Comparison of ENCODE assay signal across 8 mouse cellular contexts in the genomic region with DNA sequence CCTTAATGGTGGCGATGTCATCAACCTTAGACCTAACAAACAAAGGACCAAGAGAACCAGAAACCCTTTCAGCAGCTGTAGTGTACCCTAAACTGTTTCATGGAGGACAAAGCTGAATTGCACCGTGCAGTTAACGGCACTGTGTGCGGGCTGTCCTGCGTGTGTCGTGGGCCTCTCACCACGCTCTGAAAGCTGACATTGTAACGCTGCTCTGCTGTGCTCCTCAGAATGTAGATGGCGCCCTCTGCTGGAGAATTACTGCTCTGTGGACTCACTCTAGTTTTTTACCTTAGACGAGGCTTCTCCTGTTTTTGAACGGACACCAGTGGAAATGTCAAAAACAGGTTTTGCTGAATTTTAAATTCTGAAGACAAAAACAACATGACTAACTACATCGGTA. TPM values are rescaled to one million over a fixed set of nuclear protein-coding genes. Genes with fewer than 3 reads are reported as not detected.
A peak's percentile ranks its signal among the peaks of the same experiment; 100 is the strongest.
DNase-seq lines count a peak whose midpoint lies in the region; ATAC-seq and TF ChIP-seq lines count a peak whose summit lies in the region.

No protein-coding gene starts in this region.

- peak; percentile 81 for TF ChIP-seq CTCF in C2C12 (IDR thresholded peaks at IDR 0.05; ENCODE audit: control insufficient read depth, insufficient read depth, insufficient read length)

- H3K79me2 ChIP-seq in C2C12 (ENCODE audit: control insufficient read depth, insufficient read depth), result no peaks in the 10 kb centered on the region

- peak; percentile 88 for DNase-seq in adrenal gland, postnatal 14 days
- peak; percentile 80 for DNase-seq in embryonic facial prominence, embryonic 10.5 days (ENCODE audit: low spot score)
- DNase-seq in kidney, postnatal 25 days, result peak; percentile 79 to 95
- peak; percentile 92 for DNase-seq in testis, postnatal 10 days (ENCODE audit: low spot score)

- H3K27me3 ChIP-seq in C2C12 (ENCODE audit: control insufficient read depth, insufficient read depth, insufficient read length), result no peaks in the 10 kb centered on the region
- no peaks in the 10 kb centered on the region for H3K27me3 ChIP-seq in embryonic facial prominence, embryonic 10.5 days (replicated peaks; ENCODE audit: low read depth, poor library complexity, severe bottlenecking)
- H3K27me3 ChIP-seq in heart, embryonic 12.5 days (replicated peaks), result no peaks in the 10 kb centered on the region
- H3K27me3 ChIP-seq in liver, embryonic 15.5 days, result no peaks in the 10 kb centered on the region
- H3K27me3 ChIP-seq in neural tube, embryonic 12.5 days (replicated peaks), result no peaks in the 10 kb centered on the region

- H3K79me3 ChIP-seq in C2C12 (ENCODE audit: low read depth), result no peaks in the 10 kb centered on the region

- no peak overlapping the region for H3ac ChIP-seq in C2C12 (ENCODE audit: control insufficient read depth, insufficient read length, low read depth)

- H3K36me3 ChIP-seq in C2C12 (ENCODE audit: control insufficient read depth, insufficient read depth), result peaks cover 54% of the 10 kb centered on the region
- peaks cover 90% of the 10 kb centered on the region for H3K36me3 ChIP-seq in embryonic facial prominence, embryonic 10.5 days (replicated peaks)
- peaks cover 54% of the 10 kb centered on the region for H3K36me3 ChIP-seq in heart, embryonic 12.5 days
- peaks cover 38% of the 10 kb centered on the region for H3K36me3 ChIP-seq in liver, embryonic 15.5 days (replicated peaks)
- peaks cover 50% of the 10 kb centered on the region for H3K36me3 ChIP-seq in neural tube, embryonic 12.5 days

- 41% methylated on average over 12 of the region's 12 CpGs for WGBS in embryonic facial prominence, embryonic 10.5 days
- 34% methylated on average over 12 of the region's 12 CpGs for WGBS in heart, embryonic 12.5 days
- 30% methylated on average over 12 of the region's 12 CpGs for WGBS in liver, embryonic 15.5 days (ENCODE audit: insufficient replicate concordance)
- WGBS in neural tube, embryonic 12.5 days, result 32% methylated on average over 12 of the region's 12 CpGs

- H3K4me2 ChIP-seq in heart, embryonic 12.5 days, result no peak overlapping the region
- no peak overlapping the region for H3K4me2 ChIP-seq in liver, embryonic 15.5 days
- no peak overlapping the region for H3K4me2 ChIP-seq in neural tube, embryonic 12.5 days (replicated peaks)

- H3K4me3 ChIP-seq in C2C12 (ENCODE audit: insufficient read depth, poor library complexity, severe bottlenecking), result no peak overlapping the region
- H3K4me3 ChIP-seq in embryonic facial prominence, embryonic 10.5 days, result no peak overlapping the region
- no peak overlapping the region for H3K4me3 ChIP-seq in heart, embryonic 12.5 days
- H3K4me3 ChIP-seq in liver, embryonic 15.5 days (replicated peaks), result no peak overlapping the region
- no peak overlapping the region for H3K4me3 ChIP-seq in neural tube, embryonic 12.5 days

- H3K9ac ChIP-seq in heart, embryonic 12.5 days, result no peak overlapping the region
- H3K9ac ChIP-seq in liver, embryonic 15.5 days, result no peak overlapping the region
- H3K9ac ChIP-seq in neural tube, embryonic 12.5 days, result no peak overlapping the region

- ATAC-seq in heart, embryonic 12.5 days (ENCODE audit: insufficient number of reproducible peaks, low FRiP score), result peak; percentile 58; the same call in 1 of the 2 replicates
- peak; percentile 54; the same call in 1 of the 2 replicates for ATAC-seq in liver, embryonic 15.5 days (ENCODE audit: insufficient read depth)
- ATAC-seq in neural tube, embryonic 12.5 days (ENCODE audit: low FRiP score, low read depth), result peak; percentile 73

- no peaks in the 10 kb centered on the region for H3K4me1 ChIP-seq in embryonic facial prominence, embryonic 10.5 days
- no peaks in the 10 kb centered on the region for H3K4me1 ChIP-seq in heart, embryonic 12.5 days (replicated peaks)
- H3K4me1 ChIP-seq in liver, embryonic 15.5 days (replicated peaks), result 0 out of 2 replicates have a peak, but pooled peaks cover 4% of the 10 kb centered on the region
- H3K4me1 ChIP-seq in neural tube, embryonic 12.5 days, result no peaks in the 10 kb centered on the region

- no peak overlapping the region for H3K27ac ChIP-seq in embryonic facial prominence, embryonic 10.5 days (replicated peaks)
- no peak overlapping the region for H3K27ac ChIP-seq in heart, embryonic 12.5 days (ENCODE audit: poor library complexity, severe bottlenecking)
- H3K27ac ChIP-seq in liver, embryonic 15.5 days (replicated peaks), result no peak overlapping the region
- H3K27ac ChIP-seq in neural tube, embryonic 12.5 days, result no peak overlapping the region

- no peaks in the 10 kb centered on the region for H3K9me3 ChIP-seq in embryonic facial prominence, embryonic 10.5 days
- H3K9me3 ChIP-seq in heart, embryonic 12.5 days (replicated peaks), result no peaks in the 10 kb centered on the region
- no peaks in the 10 kb centered on the region for H3K9me3 ChIP-seq in liver, embryonic 15.5 days (replicated peaks)
- no peaks in the 10 kb centered on the region for H3K9me3 ChIP-seq in neural tube, embryonic 12.5 days

TF ChIP-seq in C2C12, 6 proteins besides CTCF, POLR2A, EP300 and RAD21:
- TF ChIP-seq MYOD1 (IDR thresholded peaks at IDR 0.05; ENCODE audit: control insufficient read depth, insufficient read length, low read depth) (no peak), FOSL1 (IDR thresholded peaks at IDR 0.05; ENCODE audit: insufficient read depth, low read length, poor library complexity, severe bottlenecking) (no peak), MAX (IDR thresholded peaks at IDR 0.05) (no peak), USF1 (IDR thresholded peaks at IDR 0.05; ENCODE audit: low read depth) (no peak), CEBPB (IDR thresholded peaks at IDR 0.05; ENCODE audit: low read depth) (no peak), MYOG (IDR thresholded peaks at IDR 0.05; ENCODE audit: control insufficient read depth, extremely low read depth, insufficient read length) (no peak)
TF ChIP-seq in C2C12: peak in this region for 0.

RNA-seq across cellular contexts. Expression of a gene that starts 18.3 kb away (rescaled TPM):
- polyA plus RNA-seq in C2C12 (2012; fragmentation: generic; extraction: Trizol), result 52.0 TPM
- total RNA-seq in adrenal gland, postnatal 14 days (2021), result 17.8 and 18.7 TPM in 2 replicates
- polyA plus RNA-seq in embryonic facial prominence, embryonic 10.5 days (2016; fragmentation: Nextera tagmentation; extraction: Ambion mirVana), result 59.0 and 65.7 TPM in 2 replicates
- 80.2 and 83.1 TPM in 2 replicates for polyA plus RNA-seq in heart, embryonic 12.5 days (2016; fragmentation: Nextera tagmentation; extraction: Ambion mirVana)
- 47.7 and 48.7 TPM in 2 replicates for polyA plus RNA-seq in liver, embryonic 15.5 days (2015; fragmentation: Nextera tagmentation; extraction: Ambion mirVana)
- 20.2 and 20.8 TPM in 2 replicates for polyA plus RNA-seq in neural tube, embryonic 12.5 days (2016; fragmentation: Nextera tagmentation; extraction: Ambion mirVana)

RNA-seq across cellular contexts. Expression of a gene that starts 19.6 kb away (rescaled TPM):
- 13.5 TPM for polyA plus RNA-seq in C2C12 (2012; fragmentation: generic; extraction: Trizol)
- 12.0 and 15.2 TPM in 2 replicates for total RNA-seq in adrenal gland, postnatal 14 days (2021)
- 32.3 and 35.2 TPM in 2 replicates for polyA plus RNA-seq in embryonic facial prominence, embryonic 10.5 days (2016; fragmentation: Nextera tagmentation; extraction: Ambion mirVana)
- 14.7 and 18.9 TPM in 2 replicates for polyA plus RNA-seq in heart, embryonic 12.5 days (2016; fragmentation: Nextera tagmentation; extraction: Ambion mirVana)
- 3.7 and 4.7 TPM in 2 replicates for polyA plus RNA-seq in liver, embryonic 15.5 days (2015; fragmentation: Nextera tagmentation; extraction: Ambion mirVana)
- polyA plus RNA-seq in neural tube, embryonic 12.5 days (2016; fragmentation: Nextera tagmentation; extraction: Ambion mirVana), result 29.1 and 29.7 TPM in 2 replicates
